In the genomic region with DNA sequence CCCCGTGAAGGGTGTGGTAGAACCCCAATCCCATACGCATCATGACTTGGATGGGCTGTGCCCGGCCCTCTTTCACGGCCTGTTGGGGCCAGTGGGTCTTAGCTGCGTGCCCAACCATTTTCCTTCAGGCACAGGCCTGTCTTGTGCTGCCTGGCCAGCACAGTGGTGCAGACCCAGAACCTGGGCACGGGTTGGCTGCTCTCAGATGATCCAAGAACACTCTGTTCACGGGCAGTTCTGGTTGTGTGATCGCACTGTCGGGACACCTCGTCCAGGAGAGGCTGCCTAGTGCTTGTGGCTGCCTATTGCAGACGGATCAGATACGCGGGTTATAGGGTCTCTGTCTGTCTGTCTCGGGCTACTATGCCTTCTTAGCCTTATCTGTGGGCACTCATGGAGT, we compare ENCODE assay signal across 21 mouse cellular contexts.
DNase-seq lines count a peak whose midpoint lies in the region; ATAC-seq and TF ChIP-seq lines count a peak whose summit lies in the region.
"Had no signal": no experiment of that assay in that cellular context is flagged by ENCODE, and none has a peak within 500 bp of the region (broad histone marks: within the 10 kb centered on the region; RNA-seq: fewer than 3 reads in every experiment).

No protein-coding gene starts in this region.

- intact Hi-C loops in heart, postnatal 10 days (cut with DNase I), result no loop called here

- no peaks in the 10 kb centered on the region for H3K36me3 ChIP-seq in heart, embryonic 13.5 days
- no peaks in the 10 kb centered on the region for H3K36me3 ChIP-seq in limb, embryonic 12.5 days
- H3K36me3 ChIP-seq in limb, embryonic 10.5 days, result peaks cover 7% of the 10 kb centered on the region; the same call in 1 of the 2 replicates
- H3K36me3 ChIP-seq in stomach, embryonic 14.5 days (ENCODE audit: control insufficient read depth, insufficient read depth, low read length), result no peaks in the 10 kb centered on the region
- no peaks in the 10 kb centered on the region for H3K36me3 ChIP-seq in stomach, postnatal 0 days (ENCODE audit: control insufficient read depth, insufficient read depth, low read length)
- H3K36me3 ChIP-seq: hindbrain, embryonic 10.5 days; liver, embryonic 13.5 days; stomach, embryonic 15.5 days had no signal

- TF ChIP-seq CTCF in stomach, postnatal 0 days (IDR thresholded peaks at IDR 0.05; ENCODE audit: low read depth), result no peak

- 0 out of 2 replicates have a peak overlapping the region, but pooled peaks have one; percentile 5 for H3K9ac ChIP-seq in heart, embryonic 13.5 days
- H3K9ac ChIP-seq in limb, embryonic 12.5 days (replicated peaks), result no peak overlapping the region
- H3K9ac ChIP-seq in stomach, embryonic 14.5 days (replicated peaks; ENCODE audit: low read depth, low read length), result no peak overlapping the region
- no peak overlapping the region for H3K9ac ChIP-seq in stomach, postnatal 0 days (ENCODE audit: low read length)
- H3K9ac ChIP-seq: liver, embryonic 13.5 days; stomach, embryonic 15.5 days had no signal

- TF ChIP-seq EP300 in stomach, postnatal 0 days (optimal IDR thresholded peaks at IDR 0.05), result no peak

- H3K27ac ChIP-seq in heart, embryonic 13.5 days (replicated peaks), result 0 out of 2 replicates have a peak overlapping the region, but pooled peaks have one; percentile 6
- 0 out of 2 replicates have a peak overlapping the region, but pooled peaks have one; percentile 17 for H3K27ac ChIP-seq in limb, embryonic 12.5 days
- H3K27ac ChIP-seq in limb, embryonic 10.5 days, result no peak overlapping the region
- no peak overlapping the region for H3K27ac ChIP-seq in stomach, embryonic 14.5 days (ENCODE audit: low read length)
- no peak overlapping the region for H3K27ac ChIP-seq in stomach, postnatal 0 days (replicated peaks)
- H3K27ac ChIP-seq: hindbrain, embryonic 10.5 days; liver, embryonic 13.5 days had no signal

- H3K4me3 ChIP-seq in heart, embryonic 13.5 days, result no peak overlapping the region
- H3K4me3 ChIP-seq in limb, embryonic 12.5 days (replicated peaks), result no peak overlapping the region
- no peak overlapping the region for H3K4me3 ChIP-seq in limb, embryonic 10.5 days
- no peak overlapping the region for H3K4me3 ChIP-seq in stomach, embryonic 14.5 days (ENCODE audit: low read depth, low read length)
- no peak overlapping the region for H3K4me3 ChIP-seq in stomach, postnatal 0 days (ENCODE audit: low read depth, low read length)
- H3K4me3 ChIP-seq: hindbrain, embryonic 10.5 days; liver, embryonic 13.5 days; stomach, embryonic 15.5 days had no signal

- no peak for DNase-seq in heart, postnatal 10 days
- DNase-seq in limb, embryonic 10.5 days (ENCODE audit: low spot score), result no peak
- no peak for DNase-seq in stomach, postnatal 0 days (ENCODE audit: low spot score)
- DNase-seq in c-Kit-positive CD71-positive TER-119-positive erythroid progenitor cells, embryonic 14.5 days (ENCODE audit: low spot score), result no peak
- no peak for DNase-seq in cerebellum, adult 11 months
- DNase-seq: adrenal gland, postnatal 10 days; B cell, adult 2 months; cerebellum, adult 18-20 months; cerebellum, postnatal 36 days; gastrocnemius, postnatal 25 days; kidney, adult 11 months; kidney, postnatal 36 days; liver, embryonic 13.5 days; midbrain, embryonic 14.5 days; retina, postnatal 1 day; thymus, postnatal 14 days had no signal

- WGBS in heart, embryonic 13.5 days, result 77% methylated on average over 14 of the region's 14 CpGs
- WGBS in limb, embryonic 12.5 days, result 89% methylated on average over 14 of the region's 14 CpGs
- WGBS in limb, embryonic 10.5 days, result 94% methylated on average over 14 of the region's 14 CpGs
- WGBS in stomach, embryonic 14.5 days, result 78% methylated on average over 14 of the region's 14 CpGs
- 68% methylated on average over 14 of the region's 14 CpGs for WGBS in stomach, postnatal 0 days

- H3K4me2 ChIP-seq in heart, embryonic 13.5 days, result no peak overlapping the region
- no peak overlapping the region for H3K4me2 ChIP-seq in limb, embryonic 12.5 days
- no peak overlapping the region for H3K4me2 ChIP-seq in stomach, embryonic 14.5 days (replicated peaks; ENCODE audit: low read depth, low read length)
- H3K4me2 ChIP-seq in stomach, postnatal 0 days (replicated peaks; ENCODE audit: low read depth), result no peak overlapping the region
- H3K4me2 ChIP-seq: liver, embryonic 13.5 days; stomach, embryonic 15.5 days had no signal

- H3K9me3 ChIP-seq in heart, embryonic 13.5 days, result no peaks in the 10 kb centered on the region
- no peaks in the 10 kb centered on the region for H3K9me3 ChIP-seq in limb, embryonic 12.5 days
- H3K9me3 ChIP-seq in limb, embryonic 10.5 days (replicated peaks), result no peaks in the 10 kb centered on the region
- H3K9me3 ChIP-seq in stomach, embryonic 14.5 days (ENCODE audit: control insufficient read depth, low read depth, low read length), result no peaks in the 10 kb centered on the region
- H3K9me3 ChIP-seq in stomach, postnatal 0 days (ENCODE audit: control insufficient read depth, low read length), result no peaks in the 10 kb centered on the region
- H3K9me3 ChIP-seq: hindbrain, embryonic 10.5 days; liver, embryonic 13.5 days; stomach, embryonic 15.5 days had no signal

- no peak for ATAC-seq in heart, embryonic 13.5 days (ENCODE audit: extremely low read depth, insufficient number of reproducible peaks, low FRiP score, low TSS enrichment)
- no peak for ATAC-seq in limb, embryonic 12.5 days (ENCODE audit: insufficient number of reproducible peaks, insufficient read depth, low FRiP score, low TSS enrichment, low read depth)
- ATAC-seq in stomach, embryonic 14.5 days (ENCODE audit: insufficient number of reproducible peaks, insufficient read depth, low FRiP score, low read depth), result peak; percentile 15; the same call in 1 of the 2 replicates
- no peak for ATAC-seq in stomach, postnatal 0 days (ENCODE audit: low FRiP score, low TSS enrichment)

- peaks cover 76% of the 10 kb centered on the region for H3K4me1 ChIP-seq in heart, embryonic 13.5 days
- peaks cover 71% of the 10 kb centered on the region for H3K4me1 ChIP-seq in limb, embryonic 12.5 days (replicated peaks)
- H3K4me1 ChIP-seq in limb, embryonic 10.5 days, result peaks cover 90% of the 10 kb centered on the region
- peaks cover 36% of the 10 kb centered on the region for H3K4me1 ChIP-seq in stomach, embryonic 14.5 days (ENCODE audit: control insufficient read depth, insufficient read depth, low read length)
- H3K4me1 ChIP-seq in stomach, postnatal 0 days (replicated peaks; ENCODE audit: control insufficient read depth, insufficient read depth), result peaks cover 11% of the 10 kb centered on the region

- H3K27me3 ChIP-seq in heart, embryonic 13.5 days (replicated peaks), result peaks cover 29% of the 10 kb centered on the region
- H3K27me3 ChIP-seq in limb, embryonic 12.5 days, result no peaks in the 10 kb centered on the region; the same call in 1 of the 2 replicates
- H3K27me3 ChIP-seq in limb, embryonic 10.5 days (ENCODE audit: low read depth, poor library complexity, severe bottlenecking), result peaks cover 31% of the 10 kb centered on the region; the same call in 1 of the 2 replicates
- no peaks in the 10 kb centered on the region for H3K27me3 ChIP-seq in stomach, embryonic 14.5 days (ENCODE audit: control insufficient read depth, insufficient read depth, low read length)
- no peaks in the 10 kb centered on the region for H3K27me3 ChIP-seq in stomach, postnatal 0 days (ENCODE audit: control insufficient read depth, insufficient read depth, low read length)
- H3K27me3 ChIP-seq: liver, embryonic 13.5 days; stomach, embryonic 15.5 days had no signal

Comparison
In these comparisons a context has a peak if more than half of its experiments do, and no peak if none do; other contexts are left out.
1. H3K27ac ChIP-seq: peak in heart, embryonic 13.5 days (single experiment) and limb, embryonic 12.5 days (single experiment); none in limb, embryonic 10.5 days (single experiment), stomach, embryonic 14.5 days (single experiment) and stomach, postnatal 0 days (single experiment).